Comparison of ENCODE assay signal across 25 mouse cellular contexts in genomic region chr11:90525311-90525710, GRCm38 (mm10).
DNase-seq lines count a peak whose midpoint lies in the region; TF ChIP-seq lines count a peak whose summit lies in the region.
"Had no signal": no experiment of that assay in that cellular context is flagged by ENCODE, and none has a peak within 500 bp of the region (broad histone marks: within the 10 kb centered on the region; RNA-seq: fewer than 3 reads in every experiment).

No protein-coding gene starts in this region.

- peaks cover 4% of the 10 kb centered on the region for H3K4me1 ChIP-seq in thymus, adult 2 months (replicated peaks; ENCODE audit: control insufficient read depth, insufficient read depth, low read length)
- no peaks in the 10 kb centered on the region for H3K4me1 ChIP-seq in lung, adult 2 months (ENCODE audit: control insufficient read depth, insufficient read depth, low read length)
- H3K4me1 ChIP-seq: forebrain, embryonic 13.5 days; limb, embryonic 13.5 days; lung, embryonic 15.5 days; neural tube, embryonic 12.5 days had no signal

- intact Hi-C loops in left cerebral cortex, postnatal 36 days (cut with DNase I): no loop called here

- WGBS in thymus, adult 2 months: 74% methylated on average over 2 of the region's 2 CpGs
- WGBS in lung, adult 2 months: 85% methylated on average over 2 of the region's 2 CpGs

- TF ChIP-seq CTCF in thymus, adult 2 months (IDR thresholded peaks at IDR 0.05; ENCODE audit: borderline replicate concordance, control insufficient read depth, extremely low read depth, insufficient read depth, low read length, poor library complexity): no peak
- TF ChIP-seq CTCF in lung, adult 2 months (IDR thresholded peaks at IDR 0.05; ENCODE audit: insufficient read depth, low read length): no peak

- peak overlapping the region; percentile 73; the same call in 1 of the 2 replicates for H3K27ac ChIP-seq in thymus, adult 2 months (ENCODE audit: control insufficient read depth, insufficient read depth, low read length)
- H3K27ac ChIP-seq: forebrain, embryonic 13.5 days; heart, embryonic 10.5 days; heart, embryonic 15.5 days; kidney, postnatal 0 days; limb, embryonic 13.5 days; liver, embryonic 14.5 days; lung, embryonic 15.5 days; midbrain, embryonic 12.5 days; neural tube, embryonic 12.5 days had no signal

- H3K27me3 ChIP-seq in thymus, adult 2 months (ENCODE audit: control insufficient read depth, insufficient read depth, low read length): no peaks in the 10 kb centered on the region
- H3K27me3 ChIP-seq: forebrain, embryonic 13.5 days; heart, embryonic 15.5 days; limb, embryonic 13.5 days; lung, embryonic 15.5 days; midbrain, embryonic 12.5 days; neural tube, embryonic 12.5 days had no signal

- peak; percentile 94 for DNase-seq in 416B (ENCODE audit: low read depth)
- peak; percentile 5 for DNase-seq in c-Kit-positive CD71-positive TER-119-negative erythroid progenitor cells, embryonic 14.5 days (ENCODE audit: low read depth)
- DNase-seq in thymus, adult 2 months: peak; percentile 19
- DNase-seq in thymus, postnatal 36 days: peak; percentile 25 to 49
- no peak for DNase-seq in lung, adult 2 months
- no peak for DNase-seq in left cerebral cortex, postnatal 36 days (ENCODE audit: low spot score in 2 of 2)
- DNase-seq in embryo, embryonic 10 days (ENCODE audit: low spot score): no peak
- DNase-seq: adrenal gland, adult 2 months; adrenal gland, postnatal 36 days; cerebellum, adult 2 months; cerebellum, postnatal 14 days; gastrocnemius, postnatal 25 days; heart, adult 11 months; kidney, adult 2 months; layer of hippocampus, adult 9-11 months had no signal

- no peak for TF ChIP-seq POLR2A in thymus, adult 2 months (IDR thresholded peaks at IDR 0.05; ENCODE audit: control insufficient read depth, extremely low read depth, insufficient read depth, low read length, poor library complexity)
- no peak for TF ChIP-seq POLR2A in lung, adult 2 months (IDR thresholded peaks at IDR 0.05; ENCODE audit: borderline replicate concordance, extremely low read depth, low read depth, low read length)

- no peaks in the 10 kb centered on the region for H3K36me3 ChIP-seq in thymus, adult 2 months (ENCODE audit: control insufficient read depth, insufficient read depth, low read length)
- H3K36me3 ChIP-seq: heart, embryonic 15.5 days had no signal

- no peak overlapping the region for H3K4me3 ChIP-seq in thymus, adult 2 months (ENCODE audit: control insufficient read depth, insufficient read depth, low read length)
- H3K4me3 ChIP-seq in lung, adult 2 months (replicated peaks; ENCODE audit: extremely low read depth, low read depth, low read length): no peak overlapping the region
- H3K4me3 ChIP-seq: forebrain, embryonic 13.5 days; heart, embryonic 10.5 days; heart, embryonic 15.5 days; limb, embryonic 13.5 days; lung, embryonic 15.5 days; midbrain, embryonic 12.5 days; myocyte; neural tube, embryonic 12.5 days had no signal

Comparison
In these comparisons a context has a peak if more than half of its experiments do, and no peak if none do; other contexts are left out.
1. DNase-seq: peak in 416B (single experiment), c-Kit-positive CD71-positive TER-119-negative erythroid progenitor cells, embryonic 14.5 days (single experiment), thymus, adult 2 months (single experiment) and thymus, postnatal 36 days (2 of 2); none in lung, adult 2 months (single experiment), left cerebral cortex, postnatal 36 days (0 of 2) and embryo, embryonic 10 days (single experiment).